Mouse (Mus musculus): Measurements from ENCODE around the gene Dmwd. TPM values are rescaled to one million over a fixed set of nuclear protein-coding genes. Genes with fewer than 3 reads are reported as not detected.
"Not testable (repeated sequence)": the region's sequence is repeated elsewhere in the genome, so short reads cannot be mapped to it uniquely, and the experiment has no call there.

The Dmwd gene
- total RNA-seq, 1 experiment from 2014 or later = 12.7 TPM

- 0 out of 2 replicates have a peak, but pooled peaks have one; percentile 37 for ATAC-seq (replicated peaks; ENCODE audit: low read depth, poor library complexity, severe bottlenecking)
Observed at GRCm38 (mm10) chr7:19069500-19069899, 6.5 kb upstream of the Dmwd start.

GRCm38 (mm10) chr7:19071024-19071423 is 5.0 kb upstream of the Dmwd start:
- not testable (repeated sequence) for ATAC-seq (replicated peaks; ENCODE audit: low read depth, poor library complexity, severe bottlenecking)

- no peak for ATAC-seq (replicated peaks; ENCODE audit: low read depth, poor library complexity, severe bottlenecking)
Observed at GRCm38 (mm10) chr7:19073504-19073903, 2.5 kb upstream of the Dmwd start.

GRCm38 (mm10) chr7:19074494-19074893 is 1.5 kb upstream of the Dmwd start:
- no peak for ATAC-seq (replicated peaks; ENCODE audit: low read depth, poor library complexity, severe bottlenecking)

- no peak for ATAC-seq (replicated peaks; ENCODE audit: low read depth, poor library complexity, severe bottlenecking)
Observed at GRCm38 (mm10) chr7:19075231-19075630, 796 bp upstream of the Dmwd start.

GRCm38 (mm10) chr7:19076586-19076991 is 562 bp downstream of the Dmwd start:
- ATAC-seq (replicated peaks; ENCODE audit: low read depth, poor library complexity, severe bottlenecking) = no peak

GRCm38 (mm10) chr7:19077761-19078160 is 1.7 kb downstream of the Dmwd start:
- peak; percentile 81 for ATAC-seq (replicated peaks; ENCODE audit: low read depth, poor library complexity, severe bottlenecking)

GRCm38 (mm10) chr7:19078732-19079131 is 2.7 kb downstream of the Dmwd start:
- no peak for ATAC-seq (replicated peaks; ENCODE audit: low read depth, poor library complexity, severe bottlenecking)

- no peak for ATAC-seq (replicated peaks; ENCODE audit: low read depth, poor library complexity, severe bottlenecking)
Observed at GRCm38 (mm10) chr7:19080451-19080950, 4.5 kb downstream of the Dmwd start.

- ATAC-seq (replicated peaks; ENCODE audit: low read depth, poor library complexity, severe bottlenecking) = no peak
Observed at GRCm38 (mm10) chr7:19082171-19082570, 6.1 kb downstream of the Dmwd start.

GRCm38 (mm10) chr7:19083096-19083495 is 7.1 kb downstream of the Dmwd start:
- no peak for ATAC-seq (replicated peaks; ENCODE audit: low read depth, poor library complexity, severe bottlenecking)

GRCm38 (mm10) chr7:19083701-19084100 is 7.7 kb downstream of the Dmwd start, which contains the start of gene Dmpk:
TSS of gene Dmpk (plus strand) at chr7:19083849.
- no peak for ATAC-seq (replicated peaks; ENCODE audit: low read depth, poor library complexity, severe bottlenecking)

- peak; percentile 69 for ATAC-seq (replicated peaks; ENCODE audit: low read depth, poor library complexity, severe bottlenecking)
Observed at GRCm38 (mm10) chr7:19084277-19084771, 8.3 kb downstream of the Dmwd start.

- ATAC-seq (replicated peaks; ENCODE audit: low read depth, poor library complexity, severe bottlenecking) = no peak
Observed at GRCm38 (mm10) chr7:19084921-19085473, 9.0 kb downstream of the Dmwd start.

GRCm38 (mm10) chr7:19085495-19085894 is 9.5 kb downstream of the Dmwd start:
- ATAC-seq (replicated peaks; ENCODE audit: low read depth, poor library complexity, severe bottlenecking) = no peak

- peak; percentile 64 for ATAC-seq (replicated peaks; ENCODE audit: low read depth, poor library complexity, severe bottlenecking)
Observed at GRCm38 (mm10) chr7:19086042-19086441, 10.0 kb downstream of the Dmwd start.

- ATAC-seq (replicated peaks; ENCODE audit: low read depth, poor library complexity, severe bottlenecking) = no peak
Observed at GRCm38 (mm10) chr7:19086760-19087159, 10.7 kb downstream of the Dmwd start.

- peak; percentile 30 for ATAC-seq (replicated peaks; ENCODE audit: low read depth, poor library complexity, severe bottlenecking)
Observed at GRCm38 (mm10) chr7:19088813-19089212, 12.8 kb downstream of the Dmwd start.

GRCm38 (mm10) chr7:19091913-19092312 is 15.9 kb downstream of the Dmwd start:
- no peak for ATAC-seq (replicated peaks; ENCODE audit: low read depth, poor library complexity, severe bottlenecking)

- peak; percentile 5 for ATAC-seq (replicated peaks; ENCODE audit: low read depth, poor library complexity, severe bottlenecking)
Observed at GRCm38 (mm10) chr7:19092381-19093173, 16.6 kb downstream of the Dmwd start.

- ATAC-seq (replicated peaks; ENCODE audit: low read depth, poor library complexity, severe bottlenecking) = peak; percentile 59
Observed at GRCm38 (mm10) chr7:19093174-19093521, 17.1 kb downstream of the Dmwd start.
